In genomic region chr3:34021259-34021828, GRCm38 (mm10) we compare ENCODE assay signal across 7 mouse cellular contexts. TPM values are rescaled to one million over a fixed set of nuclear protein-coding genes. Genes with fewer than 3 reads are reported as not detected.
DNase-seq lines count a peak whose midpoint lies in the region; ATAC-seq and TF ChIP-seq lines count a peak whose summit lies in the region.

No protein-coding gene starts in this region.

- peak overlapping the region; percentile 69 for H3K4me2 ChIP-seq in forebrain, embryonic 15.5 days (replicated peaks)
- peak overlapping the region; percentile 96 for H3K4me2 ChIP-seq in liver, embryonic 15.5 days

- no peaks in the 10 kb centered on the region for H3K4me1 ChIP-seq in testis, adult 2 months (ENCODE audit: control insufficient read depth, insufficient read depth, low read length)
- H3K4me1 ChIP-seq in forebrain, embryonic 15.5 days = peaks cover 29% of the 10 kb centered on the region
- peaks cover 31% of the 10 kb centered on the region for H3K4me1 ChIP-seq in liver, embryonic 15.5 days (replicated peaks)

- H3K9me3 ChIP-seq in forebrain, embryonic 15.5 days = no peaks in the 10 kb centered on the region
- no peaks in the 10 kb centered on the region for H3K9me3 ChIP-seq in liver, embryonic 15.5 days (replicated peaks)

- no peak for TF ChIP-seq CTCF in testis, adult 2 months (IDR thresholded peaks at IDR 0.05; ENCODE audit: control insufficient read depth, insufficient read depth, insufficient replicate concordance, low read depth, low read length)

- peak overlapping the region; percentile 91; the same call in 1 of the 2 replicates for H3K9ac ChIP-seq in forebrain, embryonic 15.5 days (replicated peaks)
- H3K9ac ChIP-seq in liver, embryonic 15.5 days = peak overlapping the region; percentile 99

- H3K27me3 ChIP-seq in testis, adult 2 months (ENCODE audit: control insufficient read depth, insufficient read depth, low read length) = no peaks in the 10 kb centered on the region
- no peaks in the 10 kb centered on the region for H3K27me3 ChIP-seq in forebrain, embryonic 15.5 days
- H3K27me3 ChIP-seq in liver, embryonic 15.5 days = no peaks in the 10 kb centered on the region

- H3K4me3 ChIP-seq in testis, adult 2 months (ENCODE audit: control insufficient read depth, low read depth, low read length) = no peak overlapping the region; the same call in 1 of the 2 replicates
- peak overlapping the region; percentile 96 for H3K4me3 ChIP-seq in forebrain, embryonic 15.5 days
- H3K4me3 ChIP-seq in liver, embryonic 15.5 days (replicated peaks) = peak overlapping the region; percentile 97

- TF ChIP-seq POLR2A in testis, adult 2 months (IDR thresholded peaks at IDR 0.05; ENCODE audit: control insufficient read depth, low read depth, low read length) = no peak

- DNase-seq in testis, postnatal 14 days (ENCODE audit: low spot score) = no peak
- DNase-seq in right cerebral cortex, postnatal 4 days = no peak
- no peak for DNase-seq in cerebellum, adult 11-12 months
- DNase-seq in cerebellum, adult 8-10 months = no peak

- no peak for ATAC-seq in forebrain, embryonic 15.5 days (replicated peaks)
- no peak for ATAC-seq in liver, embryonic 15.5 days (ENCODE audit: insufficient read depth)

- 51% methylated on average over 4 of the region's 4 CpGs for WGBS in forebrain, embryonic 15.5 days
- WGBS in liver, embryonic 15.5 days (ENCODE audit: insufficient replicate concordance) = 26% methylated on average over 4 of the region's 4 CpGs

- H3K36me3 ChIP-seq in testis, adult 2 months (ENCODE audit: control insufficient read depth, insufficient read depth, low read length) = no peaks in the 10 kb centered on the region
- H3K36me3 ChIP-seq in forebrain, embryonic 15.5 days = no peaks in the 10 kb centered on the region
- no peaks in the 10 kb centered on the region for H3K36me3 ChIP-seq in liver, embryonic 15.5 days (replicated peaks)

- peak overlapping the region; percentile 94; the same call in 1 of the 2 replicates for H3K27ac ChIP-seq in testis, adult 2 months (ENCODE audit: control insufficient read depth, insufficient read depth, low read depth, low read length)
- 0 out of 2 replicates have a peak overlapping the region, but pooled peaks have one; percentile 87 for H3K27ac ChIP-seq in forebrain, embryonic 15.5 days (replicated peaks)
- 0 out of 2 replicates have a peak overlapping the region, but pooled peaks have one; percentile 89 for H3K27ac ChIP-seq in liver, embryonic 15.5 days (replicated peaks)

RNA-seq across cellular contexts. Expression of gene Fxr1, which starts 1.6 kb away (rescaled TPM):
- 175 and 211 TPM in 2 replicates for polyA plus RNA-seq in testis, adult 2 months (2012; rRNA removed)
- 44.2 and 46.0 TPM in 2 replicates for polyA plus RNA-seq in forebrain, embryonic 15.5 days (2015; fragmentation: Nextera tagmentation; extraction: Ambion mirVana)
- polyA plus RNA-seq in liver, embryonic 15.5 days (2015; fragmentation: Nextera tagmentation; extraction: Ambion mirVana) = 22.0 and 22.4 TPM in 2 replicates

RNA-seq across cellular contexts. Expression of gene Dnajc19, which starts 59.8 kb away (rescaled TPM):
- 63.1 and 69.7 TPM in 2 replicates for polyA plus RNA-seq in testis, adult 2 months (2012; rRNA removed)
- 117 and 129 TPM in 2 replicates for polyA plus RNA-seq in forebrain, embryonic 15.5 days (2015; fragmentation: Nextera tagmentation; extraction: Ambion mirVana)
- 112 and 128 TPM in 2 replicates for polyA plus RNA-seq in liver, embryonic 15.5 days (2015; fragmentation: Nextera tagmentation; extraction: Ambion mirVana)
